Mouse (Mus musculus): ENCODE results near the gene Eci3.

DNA sequence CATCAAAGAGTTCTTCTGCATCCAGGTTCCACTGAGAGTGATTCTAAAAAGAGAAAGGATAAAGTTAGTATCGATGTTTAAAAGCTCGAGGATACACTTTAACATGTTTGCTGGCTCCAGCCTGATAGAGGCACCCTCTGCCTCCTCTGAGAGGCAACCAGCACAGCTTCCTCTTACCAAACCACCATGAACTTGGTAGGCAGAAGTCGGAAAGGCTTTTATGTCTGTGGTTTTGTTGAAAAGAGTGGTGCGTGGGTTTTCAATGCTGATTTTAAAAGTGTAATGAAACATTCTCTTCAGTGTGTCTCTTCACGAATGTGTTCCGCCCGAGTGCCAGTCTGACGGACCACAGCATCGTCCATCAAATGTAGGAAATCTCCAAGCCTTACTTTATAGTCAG lies 49.0 kb downstream of the Eci3 start:
- TF ChIP-seq CTCF (IDR thresholded peaks at IDR 0.05; ENCODE audit: extremely low read depth, insufficient read depth, low read length) (no peak), POLR2A (IDR thresholded peaks at IDR 0.05; ENCODE audit: extremely low read depth, insufficient read depth, low read length) (no peak)
